Mouse (Mus musculus) natural killer cell, adult 2 months (primary cell): ENCODE results near the gene Col4a3bp.
"Not testable (repeated sequence)": the region's sequence is repeated elsewhere in the genome, so short reads cannot be mapped to it uniquely, and the experiment has no call there.

Source experiments
- DNase-seq, 2 experiments: peaks; one replicate each; pipeline ENCODE4 v3.0.0; 2022; ENCODE audit warnings: low spot score in 2 of 2

Gene Col4a3bp

DNA sequence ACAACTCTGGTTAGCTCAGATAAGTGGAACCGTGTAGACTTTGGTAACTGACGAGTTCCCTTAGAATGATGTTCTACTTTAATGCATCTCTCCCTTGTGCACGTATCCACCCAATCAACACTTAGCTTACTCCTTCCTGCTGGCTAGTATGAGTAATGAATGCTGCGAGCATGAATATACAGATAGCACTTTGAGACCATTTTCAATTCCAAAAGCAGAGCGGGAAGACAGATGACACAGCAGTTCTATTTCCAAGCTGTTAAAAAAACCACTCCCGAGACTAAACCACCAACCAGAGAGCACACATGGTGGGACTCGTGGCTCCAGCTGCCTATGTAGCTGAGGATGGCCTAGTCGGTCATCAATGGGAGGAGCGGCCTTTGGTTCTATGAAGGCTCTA is 110.6 kb downstream of the Col4a3bp start:
- DNase-seq = no peak

DNA sequence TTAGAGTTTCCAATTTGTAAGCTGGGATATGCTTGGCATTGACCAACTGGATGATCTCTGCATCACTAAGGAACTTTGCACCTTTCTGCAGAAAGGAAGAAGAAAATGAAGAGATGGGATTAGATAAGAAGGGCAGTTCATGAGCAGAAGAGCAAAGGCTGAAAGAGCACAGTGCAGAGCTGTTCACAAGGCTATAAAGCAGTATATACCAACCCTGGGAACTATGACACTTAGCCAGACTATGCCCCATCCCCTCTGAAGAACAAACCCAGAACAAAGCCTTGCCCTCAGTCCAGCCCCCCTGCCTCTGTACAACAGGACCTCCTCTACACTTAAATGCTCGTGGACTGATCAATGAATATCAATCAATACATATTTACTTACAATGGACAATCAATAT is 114.3 kb downstream of the Col4a3bp start:
- no peak for DNase-seq

DNA sequence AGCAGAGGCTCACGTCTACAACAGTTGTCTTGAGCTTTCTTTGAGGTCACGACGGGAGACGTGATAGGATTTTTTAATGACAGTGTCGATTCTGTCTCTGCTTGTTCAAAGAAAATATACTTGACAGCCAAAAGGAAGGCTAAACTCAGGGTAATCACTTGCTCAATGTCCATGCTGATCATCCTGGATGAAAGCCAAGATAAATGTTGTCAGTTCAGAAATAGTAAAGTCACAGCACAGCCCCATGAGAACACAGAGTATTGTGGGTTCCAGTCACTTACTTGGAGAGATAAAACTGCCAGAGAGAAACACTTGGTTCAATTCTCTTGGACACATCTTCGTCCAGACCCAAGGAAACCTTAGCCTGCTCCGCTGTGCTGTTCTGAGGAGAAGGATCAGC is 116.5 kb downstream of the Col4a3bp start:
- DNase-seq = no peak

DNA sequence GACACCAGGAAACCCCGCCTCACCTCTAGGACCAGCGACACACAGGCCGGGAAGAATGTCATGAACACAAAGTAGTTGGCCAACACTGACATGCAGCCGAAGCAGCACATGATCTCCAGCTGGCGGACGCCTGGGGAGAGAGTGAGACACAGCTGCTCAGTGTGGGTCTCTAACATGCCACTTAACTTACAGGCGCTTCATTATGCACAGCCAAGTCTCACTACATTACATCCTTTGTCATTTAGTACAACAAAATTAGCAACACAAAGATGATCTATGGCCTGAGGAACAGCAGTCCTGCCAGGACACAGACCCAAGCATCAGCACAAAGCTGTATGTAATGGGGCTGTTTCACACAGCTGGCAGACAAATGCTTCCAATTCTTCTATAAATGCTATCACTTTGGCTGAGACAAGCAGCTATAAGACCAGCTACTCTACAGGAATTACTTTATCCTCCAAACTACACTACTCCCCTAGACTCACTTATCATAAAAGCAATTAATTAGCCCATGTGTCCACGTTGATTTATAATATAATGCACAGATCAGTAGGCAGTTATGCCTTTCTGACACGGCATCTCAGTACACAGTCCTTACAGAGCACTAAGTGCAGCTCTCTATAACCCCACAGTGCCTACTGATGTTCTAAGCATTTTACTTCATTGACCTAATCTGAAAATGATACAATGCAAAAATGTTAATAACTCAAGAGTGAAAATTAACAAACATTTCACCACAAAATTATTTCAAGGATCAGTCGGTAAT is 117.9 kb downstream of the Col4a3bp start:
- DNase-seq = no peak

DNA sequence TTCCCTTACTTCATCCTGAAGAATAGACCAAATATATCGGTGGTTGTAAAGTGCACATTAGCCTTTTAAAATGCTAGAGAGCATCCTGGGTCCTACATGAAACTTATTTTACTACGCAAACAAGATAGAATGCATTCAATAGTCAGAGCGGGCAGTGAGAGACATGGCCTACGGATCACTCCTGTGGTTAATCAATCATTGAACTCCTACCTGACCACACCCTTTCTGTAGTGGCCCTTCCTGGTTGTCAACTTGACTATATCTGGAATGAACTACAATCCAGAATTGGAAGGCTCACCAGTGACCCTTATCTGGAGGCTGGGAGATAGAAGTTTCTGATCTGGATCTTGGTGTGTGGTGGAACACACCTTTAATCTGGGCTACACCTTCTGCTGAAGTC is 120.7 kb downstream of the Col4a3bp start:
- DNase-seq = not testable (repeated sequence)

DNA sequence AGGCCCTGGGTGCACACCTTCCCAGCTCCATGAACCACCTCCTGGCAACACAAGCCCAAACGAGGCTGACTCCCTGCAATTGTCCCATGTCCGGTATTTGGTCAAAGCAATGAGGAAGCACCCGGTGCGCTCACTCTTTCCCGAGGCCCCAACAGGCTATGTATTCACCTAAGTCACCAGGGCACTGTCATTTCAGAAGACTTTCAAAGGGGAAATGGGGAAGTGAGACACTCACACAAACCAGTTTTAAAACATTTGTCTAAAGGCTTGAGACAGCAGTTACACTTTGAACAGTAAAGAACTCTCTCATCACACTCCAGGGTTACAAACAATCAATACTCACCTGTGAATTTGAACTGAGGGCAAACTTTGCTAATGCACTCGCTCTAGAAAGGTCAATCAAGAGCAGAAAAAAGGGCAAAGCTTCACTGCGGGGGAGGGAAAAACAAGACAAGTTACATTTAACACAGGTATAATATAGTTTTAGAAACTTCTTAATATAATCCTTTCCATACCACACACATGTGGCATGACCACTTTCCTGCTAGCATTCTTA is 122.1 kb downstream of the Col4a3bp start:
- no peak for DNase-seq

DNA sequence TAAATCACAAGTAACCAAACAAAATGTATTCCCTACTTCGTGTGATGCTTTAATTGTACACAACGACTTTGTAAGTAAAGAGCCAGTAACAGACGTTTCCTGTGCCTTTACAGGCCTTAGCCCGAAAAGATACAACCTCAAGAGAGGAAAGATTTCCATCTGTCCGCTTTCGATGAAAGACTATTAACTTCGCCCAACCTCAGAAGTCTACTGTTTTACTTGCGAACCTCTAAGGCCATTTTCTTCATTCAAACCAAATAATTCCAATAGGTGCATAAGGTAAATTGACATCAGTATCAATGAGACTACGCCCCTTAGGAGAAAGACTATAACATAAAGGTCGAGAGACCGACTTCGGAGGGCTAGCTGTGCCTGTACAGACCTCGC is 127.6 kb downstream of the Col4a3bp start:
- peak in 1 of 2 experiments; percentile 4 for DNase-seq

DNA sequence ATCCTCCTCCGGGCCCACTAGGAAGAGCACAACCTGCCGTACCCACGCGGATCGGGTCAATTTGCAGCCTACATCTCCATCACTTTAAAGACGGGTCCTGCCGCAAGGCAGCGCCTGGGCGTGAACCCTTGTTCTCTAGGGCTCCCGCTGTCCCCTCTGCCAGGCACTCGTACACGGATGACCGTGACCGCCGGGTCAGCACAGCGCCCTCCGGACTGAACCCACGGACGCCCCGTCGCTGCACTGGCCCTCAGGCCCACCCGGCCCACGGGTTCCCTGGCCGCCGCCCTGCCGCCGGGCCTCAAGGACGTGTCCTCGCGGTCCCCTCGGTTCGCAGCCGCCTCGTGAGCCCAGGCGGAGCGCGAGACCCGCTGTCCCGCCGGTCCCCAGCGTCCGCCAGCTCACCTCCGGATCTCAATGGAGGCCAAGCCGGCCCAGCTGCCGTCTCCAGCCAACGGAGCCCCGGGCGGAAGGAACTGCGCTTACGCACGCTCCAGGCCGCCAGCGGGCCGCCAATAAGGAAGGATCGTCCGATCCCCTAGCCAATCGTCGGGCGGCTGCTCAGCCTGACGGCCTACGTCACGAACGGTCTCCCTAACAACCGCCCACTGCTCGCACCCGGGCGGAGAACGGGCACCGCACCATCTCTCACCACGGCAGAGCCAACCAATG is 128.1 kb downstream of the Col4a3bp start, which contains the start of gene Hmgcr:
Hmgcr (minus strand) TSS at position 531 of the 672 bp plus-strand sequence.
- DNase-seq = peak; percentile 91 to 95

DNA sequence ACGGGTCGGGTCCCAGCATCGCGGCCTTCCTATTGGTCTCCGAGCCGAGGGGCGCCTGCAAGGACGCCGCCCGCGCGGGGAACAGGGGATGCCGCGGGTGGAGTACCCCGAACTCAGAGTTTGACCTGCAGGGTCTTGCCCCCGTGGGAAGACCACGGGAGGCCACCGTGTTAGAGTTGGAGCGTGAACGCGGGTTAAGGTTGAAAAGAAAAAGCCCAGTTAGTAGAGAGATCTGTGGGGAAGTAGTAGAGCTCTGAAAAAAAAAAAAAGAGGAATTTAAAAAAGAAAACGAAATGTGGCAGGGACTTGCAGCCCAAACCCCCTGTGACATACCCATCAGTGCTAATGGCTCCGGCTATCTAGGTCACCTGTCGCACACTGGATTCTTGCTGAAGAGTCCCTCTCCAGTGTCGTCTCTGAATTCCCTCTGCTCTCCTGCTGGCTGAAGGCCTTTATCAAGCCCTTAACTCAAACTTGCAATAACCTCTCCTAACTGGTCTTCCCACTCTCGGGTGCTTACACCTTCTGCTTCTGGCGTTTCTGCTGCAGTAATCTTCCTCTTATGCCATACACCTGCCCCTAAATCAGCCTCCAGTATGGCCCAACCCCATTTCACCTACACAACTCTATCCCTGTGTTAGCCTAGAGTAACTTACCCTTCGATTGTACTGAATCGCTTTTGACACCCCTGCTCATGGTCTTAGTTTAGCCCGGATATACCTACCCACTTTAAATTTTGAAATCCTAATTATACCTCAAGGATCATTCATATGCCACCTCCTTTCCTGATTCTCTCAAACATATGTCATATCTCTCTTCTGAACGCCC is 128.9 kb downstream of the Col4a3bp start:
- no peak for DNase-seq

DNA sequence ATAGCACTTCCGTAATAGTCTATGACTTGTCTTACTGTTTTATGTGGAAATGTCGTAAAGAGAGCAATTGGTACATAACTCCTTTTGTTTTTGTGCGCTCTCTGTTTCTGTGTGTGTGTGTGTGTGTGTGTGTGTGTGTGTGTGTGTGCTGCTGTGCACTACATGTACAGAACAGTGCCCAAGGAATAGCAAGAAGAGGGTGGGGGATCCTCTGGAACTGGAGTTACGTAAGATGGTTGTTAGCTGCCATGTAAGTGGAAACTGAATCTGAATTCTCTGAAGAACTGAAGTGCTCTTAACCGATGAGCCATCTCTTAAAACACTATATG is 129.5 kb downstream of the Col4a3bp start:
- no peak for DNase-seq

DNA sequence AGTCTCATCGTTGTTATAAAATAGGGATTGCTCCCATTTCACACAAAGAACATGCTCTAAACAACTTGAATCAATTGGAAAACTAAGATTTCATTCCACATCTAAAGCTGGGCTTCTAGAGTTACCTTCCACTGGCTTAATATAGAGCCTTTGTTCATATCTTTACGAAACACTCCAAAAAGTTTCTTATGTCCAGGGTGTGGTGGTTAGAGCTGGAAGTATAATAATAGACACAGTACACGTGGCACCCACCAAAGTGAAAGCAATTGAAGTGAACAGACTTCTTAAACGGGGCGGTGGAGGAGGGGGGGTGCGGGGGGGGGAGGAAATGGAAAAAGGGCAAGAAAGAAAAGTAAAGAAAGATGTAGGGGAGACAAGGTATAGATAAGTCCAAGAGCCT is 129.9 kb downstream of the Col4a3bp start:
- no peak for DNase-seq

DNA sequence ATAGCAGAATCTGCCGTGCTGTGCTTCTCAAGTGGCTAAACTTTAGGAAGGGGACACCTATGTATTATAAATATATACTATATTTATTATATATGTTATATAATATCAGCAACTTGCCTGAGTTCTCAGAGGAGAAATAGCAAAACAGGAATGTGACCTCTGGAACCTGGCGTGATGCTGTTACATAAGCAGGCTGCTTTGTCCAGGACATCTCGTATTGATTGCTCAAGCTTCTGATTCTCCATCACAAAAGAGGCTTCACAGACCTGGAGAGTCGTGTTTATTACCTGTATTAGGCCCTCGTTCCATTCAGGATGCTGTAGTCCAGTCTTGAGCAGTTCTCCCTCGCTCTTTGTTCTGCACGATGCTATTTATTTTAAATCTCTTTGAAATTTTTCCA is 131.4 kb downstream of the Col4a3bp start:
- no peak for DNase-seq

DNA sequence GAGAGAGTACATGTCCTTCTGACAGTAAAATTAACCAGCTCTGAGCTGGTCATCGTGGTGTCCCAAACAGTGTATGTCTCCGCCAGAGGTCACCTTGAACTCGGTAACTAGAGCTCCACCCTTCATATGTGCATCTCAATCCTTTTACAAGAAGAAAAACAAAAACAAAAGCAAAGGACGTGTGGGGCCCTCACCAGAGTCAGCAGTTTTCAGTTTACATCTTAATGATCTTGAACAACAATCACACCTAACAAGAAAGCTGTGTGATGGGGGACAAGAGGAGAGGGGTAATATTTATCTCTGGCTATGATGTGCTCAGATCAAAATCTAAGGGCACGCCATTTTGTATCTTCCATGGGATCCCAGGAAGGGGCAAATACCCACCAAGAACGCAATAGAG is 133.3 kb downstream of the Col4a3bp start:
- DNase-seq = no peak

DNA sequence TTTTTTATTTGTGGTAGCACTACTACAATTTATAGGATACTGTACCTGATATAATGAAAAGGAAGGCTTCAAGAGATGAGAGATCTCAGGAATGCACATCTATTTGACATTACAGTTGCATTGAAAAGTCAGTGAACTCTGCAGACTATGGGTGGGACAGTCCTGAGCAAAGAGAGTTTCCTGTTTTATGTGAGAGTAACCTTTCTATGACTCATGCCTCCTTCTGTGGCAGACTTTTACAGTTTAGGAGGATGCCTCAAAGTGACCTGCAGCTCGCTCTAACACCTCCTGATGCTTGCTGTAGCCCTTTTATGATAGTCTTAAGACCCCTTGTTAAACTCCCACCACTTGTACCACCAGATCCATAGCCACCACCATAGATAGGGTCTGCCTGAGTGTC is 134.7 kb downstream of the Col4a3bp start:
- DNase-seq = no peak

DNA sequence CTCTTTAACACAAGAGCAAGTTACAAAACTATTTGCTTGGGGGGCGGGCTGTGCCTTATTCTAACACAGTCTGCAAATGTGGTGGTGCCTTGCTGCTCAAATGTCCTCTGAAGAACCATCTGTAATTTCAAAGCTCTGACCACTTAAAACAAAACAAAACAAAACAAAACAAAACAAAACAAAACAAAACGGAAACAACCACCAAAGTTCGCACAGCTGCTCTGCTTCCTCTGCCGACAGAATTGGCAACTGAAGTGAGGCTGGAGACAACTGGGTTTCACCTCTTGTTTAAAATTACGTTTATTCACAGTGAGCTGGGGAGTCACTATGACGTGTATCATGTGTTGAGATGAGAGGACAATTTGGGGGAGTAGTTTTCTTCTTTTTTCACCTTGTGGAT is 136.2 kb downstream of the Col4a3bp start:
- DNase-seq = no peak

DNA sequence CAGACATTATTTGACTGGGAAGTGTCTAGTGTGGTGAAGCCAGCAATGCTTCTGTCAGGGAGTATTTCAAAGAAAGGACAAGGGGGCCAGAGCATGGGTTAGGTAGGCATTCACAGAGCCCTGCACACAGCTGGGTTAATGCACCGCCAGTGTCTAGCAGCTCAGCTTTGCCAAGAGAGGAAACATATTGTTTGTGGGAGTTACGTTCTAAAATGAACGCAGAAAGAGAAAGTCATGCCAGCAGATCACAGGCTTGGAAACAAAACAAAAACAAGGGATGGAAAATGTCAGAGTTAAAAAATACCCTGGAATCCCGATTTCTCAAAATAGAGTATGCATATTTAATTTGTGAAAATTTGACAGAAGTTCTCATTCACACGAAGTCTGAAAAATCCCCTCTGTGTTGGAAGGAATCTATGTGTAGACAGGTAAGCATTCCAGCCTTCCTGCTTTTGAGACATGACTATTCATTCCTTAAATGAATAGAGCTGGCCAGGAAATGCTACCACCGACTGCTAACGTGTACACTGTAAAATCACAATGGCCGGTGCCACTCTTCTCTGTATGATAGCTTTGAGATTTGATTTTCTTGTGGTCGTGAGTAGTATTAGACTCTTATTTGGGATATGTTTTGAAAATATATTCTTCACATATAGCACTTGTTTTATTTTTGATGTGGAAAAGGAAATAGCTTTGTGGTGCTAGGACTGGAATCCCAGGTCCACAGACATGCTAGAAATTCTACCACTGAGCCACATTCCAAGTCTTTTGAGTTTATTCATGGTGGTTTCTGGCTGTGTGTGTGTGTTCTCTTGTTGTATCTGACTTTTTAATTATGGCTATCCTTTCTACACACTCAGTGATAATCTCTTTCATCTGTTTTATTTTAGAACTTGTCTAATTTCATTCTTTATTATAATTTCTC is 138.0 kb downstream of the Col4a3bp start:
- DNase-seq = no peak

DNA sequence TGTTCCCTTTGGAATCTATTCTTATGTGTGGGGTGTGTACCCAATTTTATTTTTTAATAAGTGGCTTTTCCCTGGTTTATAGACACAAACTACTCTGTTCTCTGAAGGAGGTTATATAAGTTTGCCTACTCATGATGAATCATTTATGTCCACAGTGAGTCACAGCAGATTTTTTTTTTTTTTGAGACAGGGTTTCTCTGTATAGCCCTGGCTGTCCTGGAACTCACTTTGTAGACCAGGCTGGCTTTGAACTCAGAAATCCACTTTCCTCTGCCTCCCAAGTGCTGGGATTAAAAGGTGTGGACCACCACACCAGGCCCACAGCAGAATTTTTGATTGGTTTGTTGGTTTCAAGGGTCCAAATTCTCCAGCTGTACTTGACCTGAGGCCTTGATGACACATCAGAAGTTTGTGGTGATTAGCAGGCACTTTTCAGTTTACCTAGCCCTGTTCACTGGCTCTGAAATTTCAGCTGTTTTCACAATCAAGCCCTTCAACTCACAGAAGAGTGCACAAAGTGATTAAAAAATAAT is 138.7 kb downstream of the Col4a3bp start:
- no peak for DNase-seq

DNA sequence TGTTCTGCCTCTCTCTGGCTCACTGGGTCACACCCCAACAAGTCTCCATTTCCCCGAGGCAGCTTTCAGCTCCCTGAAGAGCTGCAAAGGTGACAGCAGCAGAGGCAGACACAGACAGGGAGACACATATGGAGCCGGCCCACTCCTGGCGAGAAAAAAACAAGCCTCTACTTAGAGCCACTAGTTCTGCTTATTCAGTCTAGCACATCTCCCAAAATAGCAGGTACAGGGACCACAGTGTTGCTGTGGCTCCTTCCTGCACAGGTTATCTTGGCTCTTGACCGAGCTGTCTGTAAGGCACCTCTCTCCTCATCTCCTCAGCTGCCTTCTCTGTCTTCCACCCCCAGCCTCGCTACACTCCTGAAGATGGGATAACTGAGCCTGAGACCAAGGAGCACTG is 142.4 kb downstream of the Col4a3bp start:
- DNase-seq = no peak

DNA sequence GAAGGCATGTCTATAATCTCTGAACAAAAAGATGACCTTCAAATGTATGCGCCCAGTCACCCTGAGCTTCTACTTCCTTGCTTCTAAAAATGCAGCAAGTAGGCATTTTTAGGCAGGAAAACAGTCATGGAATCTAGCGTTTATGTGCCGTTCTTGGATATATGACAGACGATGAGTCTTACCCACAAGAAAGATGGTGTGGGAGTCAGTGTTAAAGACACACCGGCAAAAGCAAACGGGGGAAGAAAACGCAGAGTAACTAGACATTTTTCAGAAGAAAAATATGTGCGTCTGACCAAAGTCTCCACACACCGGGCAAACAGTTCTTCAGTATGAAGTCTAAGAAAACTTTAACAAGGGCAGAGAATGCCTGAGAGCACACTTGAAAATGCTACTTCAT is 144.8 kb downstream of the Col4a3bp start:
- no peak for DNase-seq
